Mouse (Mus musculus) thymus, adult 2 months (tissue): ENCODE data around the gene Nmt1.

Experiments
- CTCF ChIP-seq: fragments of 200-500 bp; IDR thresholded peaks from 2 replicates; pipeline ENCODE4 v1.5.1; 2012; ENCODE audit warnings: mild to moderate bottlenecking, control low read depth, low read length, moderate library complexity, borderline replicate concordance; ENCODE audit not compliant: control insufficient read depth, poor library complexity, insufficient read depth; ENCODE audit errors: extremely low read depth
- POLR2A ChIP-seq: fragments of 200-500 bp; IDR thresholded peaks from 2 replicates; pipeline ENCODE4 v1.6.1; 2012; ENCODE audit warnings: mild to moderate bottlenecking, low read length, control low read depth, moderate library complexity; ENCODE audit not compliant: control insufficient read depth, poor library complexity, insufficient read depth; ENCODE audit errors: extremely low read depth

DNA sequence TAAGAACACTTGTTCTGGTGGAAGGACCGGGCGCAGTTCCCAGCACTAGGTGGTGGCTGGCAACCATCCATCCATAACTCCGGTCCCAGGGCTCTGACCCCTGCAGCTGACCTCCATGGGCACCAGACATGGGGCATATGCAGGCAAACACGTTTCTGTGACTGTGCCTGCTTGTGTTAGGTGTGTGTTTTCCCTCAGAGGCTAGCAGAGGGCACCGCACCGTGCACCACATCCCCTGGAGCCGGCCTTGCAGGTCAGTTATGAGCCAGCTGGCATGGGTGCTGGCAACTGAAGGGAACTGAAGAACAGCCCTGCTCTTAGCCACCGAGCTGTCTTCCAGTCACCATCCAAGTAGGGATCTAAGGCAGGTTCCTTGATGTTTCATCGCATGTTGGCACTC lies 22.2 kb downstream of the Nmt1 start:
- TF ChIP-seq CTCF (no peak), POLR2A (no peak)
